Mouse (Mus musculus) macrophage (primary cell): Measurements from ENCODE around the gene Insm1. TPM values are rescaled to one million over a fixed set of nuclear protein-coding genes. Genes with fewer than 3 reads are reported as not detected.

ENCODE experiments used
- H3K27ac ChIP-seq: fragments of 350-480 bp; formaldehyde crosslinking; 2 replicates; pipeline ENCODE4 v1.9.0; 2021
- H3K36me3 ChIP-seq: fragments of 350-480 bp; formaldehyde crosslinking; 2 replicates; pipeline ENCODE4 v1.9.0; 2021; ENCODE audit errors: inconsistent target
- H3K4me3 ChIP-seq: fragments of 350-480 bp; formaldehyde crosslinking; 2 replicates; pipeline ENCODE4 v1.9.0; 2021; ENCODE audit errors: inconsistent target
- H3K79me2 ChIP-seq: fragments of 350-480 bp; formaldehyde crosslinking; 2 replicates; pipeline ENCODE4 v1.9.0; 2021; ENCODE audit errors: inconsistent target
- WGBS: methylation state at CpG from one replicate; pipeline ENCODE4 v1.1.7; 2026; ENCODE audit warnings: inconsistent platforms; ENCODE audit not compliant: missing documents; 5-methylcytosine and 5-hydroxymethylcytosine counted together
- polyA plus RNA-seq: library from polyadenylated mRNA; stranded (reverse); fragments of 250-400 nt; gene quantifications from 3 replicates; pipeline ENCODE4 v1.2.4, GENCODE M21; 2018; ENCODE audit warnings: inconsistent platforms

The Insm1 gene
- polyA plus RNA-seq, 1 experiment from 2014 or later, result not detected

- H3K4me3 ChIP-seq, result no peak overlapping the region
- no peak overlapping the region for H3K27ac ChIP-seq
- 24% methylated on average over 11 of the region's 11 CpGs for WGBS
- H3K79me2 ChIP-seq, result no peaks in the 10 kb centered on the region
- H3K36me3 ChIP-seq, result no peaks in the 10 kb centered on the region
Observed at GRCm38 (mm10) chr2:146219791-146220190, 1.9 kb upstream of the Insm1 start.

DNA sequence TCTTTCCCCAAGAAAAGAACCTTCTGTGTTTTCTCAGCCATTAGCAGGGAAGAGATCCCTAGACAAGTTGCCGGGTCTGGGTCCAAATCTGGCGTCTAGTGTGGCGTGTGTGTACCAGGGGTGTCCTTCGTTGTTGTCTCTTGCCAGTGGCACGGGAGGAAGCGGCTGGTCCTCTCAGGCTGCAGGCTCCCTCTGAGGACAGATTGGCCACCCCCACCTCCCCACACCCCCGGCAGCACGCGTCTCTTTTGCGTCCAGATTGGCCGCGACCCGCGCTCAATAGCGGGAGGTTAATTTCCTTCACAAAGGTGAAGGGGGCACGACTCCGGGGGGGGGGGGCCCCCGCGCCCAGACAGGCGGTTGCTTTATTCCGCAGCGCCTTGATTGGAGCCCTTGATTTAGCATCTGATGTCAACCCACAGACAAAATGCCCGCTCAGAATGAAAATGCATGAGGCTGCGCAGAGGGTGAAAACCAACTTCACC, 1.1 kb upstream of the Insm1 start:
- WGBS, result 13% methylated on average over 24 of the region's 24 CpGs
- H3K79me2 ChIP-seq, result no peaks in the 10 kb centered on the region
- no peak overlapping the region for H3K4me3 ChIP-seq
- H3K36me3 ChIP-seq, result no peaks in the 10 kb centered on the region
- no peak overlapping the region for H3K27ac ChIP-seq

DNA sequence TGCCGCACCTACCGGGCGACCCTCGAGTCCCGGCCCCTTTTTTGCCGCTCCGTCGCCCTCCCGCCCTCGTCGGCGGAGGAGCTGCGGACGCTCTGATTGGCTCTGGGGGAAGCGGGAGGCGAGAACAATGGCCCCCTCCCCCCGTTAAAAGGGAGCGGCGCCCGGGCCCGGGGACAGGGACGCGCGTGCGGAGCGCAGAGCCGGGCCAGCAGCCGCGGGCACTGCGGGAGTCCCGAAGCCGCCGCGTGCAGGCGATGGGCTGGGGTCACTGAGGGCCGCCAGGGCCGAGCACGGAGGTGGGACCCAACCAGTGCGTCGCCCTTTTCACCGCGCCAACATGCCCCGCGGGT, 183 bp downstream of the Insm1 start:
- H3K4me3 ChIP-seq, result no peak overlapping the region
- no peaks in the 10 kb centered on the region for H3K36me3 ChIP-seq
- 3% methylated on average over 35 of the region's 44 CpGs for WGBS
- no peaks in the 10 kb centered on the region for H3K79me2 ChIP-seq
- H3K27ac ChIP-seq, result no peak overlapping the region

DNA sequence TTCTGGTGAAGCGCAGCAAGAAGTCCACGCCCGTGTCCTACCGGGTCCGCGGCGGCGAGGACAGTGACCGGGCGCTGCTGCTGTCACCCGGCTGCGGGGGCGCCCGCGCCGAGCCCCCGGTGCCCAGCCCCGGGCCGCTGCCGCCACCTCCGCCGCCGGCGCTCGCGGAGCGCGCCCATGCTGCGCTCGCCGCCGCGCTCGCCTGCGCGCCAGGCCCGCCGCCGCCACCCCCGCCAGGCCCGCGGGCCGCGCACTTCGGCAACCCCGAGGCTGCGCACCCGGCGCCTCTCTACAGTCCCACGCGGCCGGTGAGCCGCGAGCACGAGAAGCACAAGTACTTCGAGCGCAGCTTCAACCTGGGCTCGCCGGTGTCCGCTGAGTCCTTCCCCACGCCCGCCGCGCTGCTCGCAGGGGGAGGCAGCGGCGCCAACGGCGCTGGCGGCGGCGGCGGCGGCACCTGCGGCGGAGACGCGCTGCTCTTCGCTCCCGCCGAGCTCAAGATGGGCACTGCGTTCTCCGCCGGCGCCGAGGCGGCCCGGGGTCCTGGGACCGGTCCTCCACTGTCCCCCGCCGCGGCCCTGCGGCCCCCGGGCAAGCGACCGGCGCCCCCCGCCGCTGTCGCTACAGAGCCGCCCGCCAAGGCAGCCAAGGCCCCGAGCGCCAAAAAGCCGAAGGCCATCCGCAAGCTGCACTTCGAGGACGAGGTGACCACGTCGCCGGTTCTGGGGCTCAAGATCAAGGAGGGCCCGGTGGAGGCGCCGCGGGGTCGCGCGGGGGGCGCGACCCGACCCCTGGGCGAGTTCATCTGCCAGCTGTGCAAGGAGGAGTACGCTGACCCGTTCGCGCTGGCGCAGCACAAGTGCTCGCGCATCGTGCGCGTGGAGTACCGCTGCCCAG, 806 bp downstream of the Insm1 start:
- Histone ChIP-seq H3K36me3 (no peaks in the 10 kb centered on the region), H3K79me2 (no peaks in the 10 kb centered on the region), H3K4me3 (no peak overlapping the region), H3K27ac (no peak overlapping the region)
- WGBS, result 2% methylated on average over 104 of the region's 133 CpGs

GRCm38 (mm10) chr2:146223176-146223905, 1.6 kb downstream of the Insm1 start:
- H3K79me2 ChIP-seq, result no peaks in the 10 kb centered on the region
- H3K36me3 ChIP-seq, result no peaks in the 10 kb centered on the region
- 2% methylated on average over 56 of the region's 75 CpGs for WGBS
- H3K4me3 ChIP-seq, result no peak overlapping the region
- H3K27ac ChIP-seq, result no peak overlapping the region

GRCm38 (mm10) chr2:146224141-146224540, 2.4 kb downstream of the Insm1 start:
- no peak overlapping the region for H3K4me3 ChIP-seq
- no peaks in the 10 kb centered on the region for H3K36me3 ChIP-seq
- 34% methylated on average over 7 of the region's 7 CpGs for whole genome bisulfite sequencing
- no peak overlapping the region for H3K27ac ChIP-seq
- H3K79me2 ChIP-seq, result no peaks in the 10 kb centered on the region

DNA sequence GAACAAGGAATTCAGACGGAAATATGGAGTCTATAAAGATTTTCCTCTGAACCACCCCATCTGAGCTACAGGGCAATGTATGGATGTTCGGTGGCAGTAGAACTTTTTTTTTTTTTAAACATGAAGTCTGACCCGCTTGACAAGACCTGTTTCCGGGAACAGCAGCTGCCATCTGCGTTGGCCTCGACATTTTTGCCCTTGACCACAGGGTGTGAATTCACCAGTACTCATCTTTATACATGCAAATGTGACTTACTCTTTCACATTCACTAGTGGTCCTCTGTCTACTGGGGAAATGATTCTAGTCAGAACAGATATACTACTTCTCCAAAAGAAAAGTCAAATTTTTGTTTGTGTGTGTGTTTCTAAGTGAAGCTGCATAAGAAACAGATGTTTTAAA, 4.1 kb downstream of the Insm1 start:
- H3K36me3 ChIP-seq, result no peaks in the 10 kb centered on the region
- 18% methylated on average over 6 of the region's 6 CpGs for WGBS

DNA sequence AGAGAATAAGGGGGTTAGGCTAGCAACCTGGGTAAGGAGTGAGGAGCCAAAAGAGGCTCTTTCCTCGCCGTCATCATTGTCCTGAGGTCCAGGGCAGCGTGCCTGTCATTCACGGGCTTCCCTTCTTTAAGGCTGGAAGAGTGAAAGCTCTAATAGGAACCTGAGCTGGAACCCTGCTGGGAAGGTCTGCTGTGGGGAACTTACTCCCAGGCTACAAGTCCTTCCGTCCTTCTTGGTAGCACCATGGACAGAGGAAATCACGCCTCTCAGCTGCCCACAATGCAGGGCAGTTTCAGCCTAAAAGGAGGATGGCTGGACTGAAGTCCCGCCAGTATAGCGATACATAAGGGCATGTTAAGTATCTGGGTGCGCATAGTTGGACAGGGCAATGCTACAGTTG, 4.8 kb downstream of the Insm1 start:
- Histone ChIP-seq H3K36me3 (no peaks in the 10 kb centered on the region), H3K79me2 (no peaks in the 10 kb centered on the region), H3K4me3 (no peak overlapping the region), H3K27ac (no peak overlapping the region)
- 11% methylated on average over 9 of the region's 9 CpGs for WGBS

More for the DNA sequence above, 4.1 kb downstream of the Insm1 start:
- no peak overlapping the region for H3K4me3 ChIP-seq
- no peak overlapping the region for H3K27ac ChIP-seq
- H3K79me2 ChIP-seq, result no peaks in the 10 kb centered on the region

- 89% methylated on average over 3 of the region's 3 CpGs for WGBS
Observed at GRCm38 (mm10) chr2:146227646-146228045, 5.9 kb downstream of the Insm1 start.

DNA sequence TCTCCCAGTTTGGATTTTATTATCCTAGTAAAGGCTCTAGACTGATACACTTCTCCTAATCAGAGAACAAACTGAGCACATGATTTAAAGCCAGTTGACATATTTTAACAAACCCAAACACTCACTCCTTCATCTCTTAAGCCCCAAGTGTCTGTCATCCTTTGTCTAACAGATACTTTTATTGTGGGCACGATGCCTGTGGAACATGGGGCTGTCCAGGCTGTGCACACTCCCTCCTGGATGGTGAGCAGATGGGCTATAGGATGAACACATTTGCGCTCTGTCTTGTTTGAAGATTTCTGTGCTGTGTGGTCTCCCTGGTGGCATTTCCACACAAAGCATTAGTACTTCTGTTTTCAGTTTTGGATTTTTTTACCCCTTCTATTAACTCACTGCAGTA, 6.7 kb downstream of the Insm1 start:
- Histone ChIP-seq H3K27ac (no peak overlapping the region), H3K79me2 (no peaks in the 10 kb centered on the region), H3K36me3 (no peaks in the 10 kb centered on the region), H3K4me3 (no peak overlapping the region)
- WGBS, result 88% methylated on average over 2 of the region's 2 CpGs

More at GRCm38 (mm10) chr2:146227646-146228045, 5.9 kb downstream of the Insm1 start:
- H3K27ac ChIP-seq, result no peak overlapping the region
- H3K79me2 ChIP-seq, result no peaks in the 10 kb centered on the region
- no peaks in the 10 kb centered on the region for H3K36me3 ChIP-seq
- no peak overlapping the region for H3K4me3 ChIP-seq

GRCm38 (mm10) chr2:146231485-146231884, 9.8 kb downstream of the Insm1 start:
- no peak overlapping the region for H3K27ac ChIP-seq
- H3K4me3 ChIP-seq, result no peak overlapping the region
- H3K36me3 ChIP-seq, result no peaks in the 10 kb centered on the region
- WGBS, result 95% methylated on average over 2 of the region's 2 CpGs
- no peaks in the 10 kb centered on the region for H3K79me2 ChIP-seq

- no peak overlapping the region for H3K4me3 ChIP-seq
- H3K36me3 ChIP-seq, result no peaks in the 10 kb centered on the region; the same call in 1 of the 2 replicates
- no peak overlapping the region for H3K27ac ChIP-seq
- H3K79me2 ChIP-seq, result no peaks in the 10 kb centered on the region
- 96% methylated on average over 4 of the region's 4 CpGs for WGBS
Observed at GRCm38 (mm10) chr2:146239196-146239747, 17.6 kb downstream of the Insm1 start.

DNA sequence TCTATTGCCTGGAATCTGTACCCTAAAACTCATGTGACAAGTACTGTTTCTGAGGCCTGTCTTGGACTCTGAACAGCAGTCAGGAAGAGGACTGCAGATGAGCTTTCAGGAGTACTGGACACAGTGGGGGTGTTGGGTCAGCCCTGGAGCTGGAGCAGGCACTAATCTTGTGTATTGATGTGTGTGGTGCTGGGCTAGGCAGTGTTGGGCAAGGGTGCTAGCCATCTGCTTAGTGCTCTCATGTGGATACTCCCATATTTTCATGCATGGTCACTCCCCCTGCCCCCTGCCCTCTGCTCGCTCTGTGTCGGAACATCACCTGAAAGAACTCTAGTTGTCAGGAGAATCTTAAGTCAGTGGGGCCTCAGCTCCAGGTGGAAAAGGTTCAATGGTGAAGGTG, 22.3 kb downstream of the Insm1 start:
- 79% methylated on average over 2 of the region's 2 CpGs for WGBS
- H3K79me2 ChIP-seq, result no peaks in the 10 kb centered on the region
- no peak overlapping the region for H3K27ac ChIP-seq
- no peak overlapping the region for H3K4me3 ChIP-seq
- H3K36me3 ChIP-seq, result peaks cover 9% of the 10 kb centered on the region; the same call in 1 of the 2 replicates

DNA sequence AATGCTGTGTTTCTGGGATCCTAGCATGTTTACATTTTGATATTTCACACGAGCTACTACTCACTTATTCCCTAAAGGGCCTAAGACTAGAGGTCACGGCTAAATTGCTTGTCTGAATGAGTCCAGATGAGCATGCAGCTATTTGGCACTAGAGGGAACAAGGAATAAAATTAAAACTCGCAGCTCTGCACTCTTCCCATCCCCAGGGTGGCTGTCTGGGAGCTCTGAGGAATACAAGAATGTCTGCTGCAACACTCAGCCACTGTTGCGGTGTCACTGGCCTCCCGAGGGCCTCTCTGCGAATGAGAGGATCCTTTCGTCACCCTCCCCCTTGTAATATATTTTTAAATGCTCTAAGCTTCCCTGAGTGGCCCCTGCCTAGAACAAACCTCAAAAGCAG, 23.7 kb downstream of the Insm1 start:
- no peak overlapping the region for H3K27ac ChIP-seq
- H3K79me2 ChIP-seq, result no peaks in the 10 kb centered on the region
- H3K4me3 ChIP-seq, result no peak overlapping the region
- peaks cover 9% of the 10 kb centered on the region; the same call in 1 of the 2 replicates for H3K36me3 ChIP-seq
- WGBS, result 97% methylated on average over 7 of the region's 7 CpGs
